Mouse (Mus musculus) lung, postnatal 0 days (tissue): ENCODE results near the gene Fabp6.

ENCODE experiments used
- CTCF ChIP-seq: IDR thresholded peaks from 2 replicates; pipeline ENCODE4 v1.5.1; 2016; ENCODE audit warnings: antibody characterized with exemption, mild to moderate bottlenecking
- EP300 ChIP-seq: IDR thresholded peaks from 2 replicates; pipeline ENCODE4 v1.6.1; 2016; ENCODE audit warnings: antibody characterized with exemption, mild to moderate bottlenecking, control low read depth

DNA sequence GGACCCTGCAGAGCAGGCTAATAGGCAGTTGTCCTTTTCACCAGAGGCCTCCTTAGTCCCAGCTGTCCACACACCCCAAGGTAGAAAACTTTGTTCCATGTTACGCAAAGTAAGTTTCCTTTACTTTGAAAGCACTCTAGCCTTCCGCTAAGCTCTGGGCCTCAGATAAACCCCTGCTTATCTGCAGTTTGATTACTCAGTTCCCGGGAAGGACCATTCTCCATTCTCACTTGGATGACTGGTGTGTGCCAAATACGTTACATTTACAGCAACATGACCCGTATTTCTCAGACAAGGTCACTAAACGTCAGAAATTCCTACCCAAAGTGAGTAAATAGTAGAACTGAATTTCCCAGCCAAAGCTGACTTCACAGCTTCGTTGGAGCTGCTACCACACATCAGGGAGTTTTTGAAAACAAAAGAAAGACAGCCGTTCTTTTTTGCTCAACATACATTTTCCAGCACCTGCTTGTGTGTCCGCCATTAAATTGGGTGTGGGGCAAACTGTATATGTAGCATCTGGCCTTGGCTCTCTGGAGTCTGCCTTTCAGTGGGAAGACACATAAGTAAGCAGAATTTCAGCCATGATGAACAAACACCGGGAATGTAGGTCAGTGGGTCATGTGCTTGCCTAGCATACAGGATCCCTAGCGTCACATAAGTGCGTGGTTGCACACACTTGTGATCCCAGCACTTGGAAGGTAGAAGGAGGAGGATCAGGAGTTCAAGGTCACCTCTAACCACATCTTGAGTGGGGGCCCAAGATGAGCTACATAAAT, 52.5 kb downstream of the Fabp6 start:
- TF ChIP-seq CTCF (no peak), EP300 (peak; percentile 76)
